Mouse (Mus musculus) hindbrain, postnatal 0 days (tissue): ENCODE results near the gene Higd1c. TPM values are rescaled to one million over a fixed set of nuclear protein-coding genes. Genes with fewer than 3 reads are reported as not detected.
A peak's percentile ranks its signal among the peaks of the same experiment; 100 is the strongest.
"Not testable (repeated sequence)": the region's sequence is repeated elsewhere in the genome, so short reads cannot be mapped to it uniquely, and the experiment has no call there.

Source experiments
- ATAC-seq: fragments of 200-750 bp; cut with Nextera tagmentation; 2 replicates; pipeline ENCODE4 v1.8.0; 2017; ENCODE audit warnings: mild to moderate bottlenecking, moderate TSS enrichment, moderate library complexity
- DNase-seq: peaks from one replicate; pipeline ENCODE4 v3.0.0-alpha.2; 2015; ENCODE audit warnings: low spot score
- H3K27ac ChIP-seq: fragments of 300-500 bp; sonication (generic); 2 replicates; pipeline ENCODE4 v1.5.1; 2014; ENCODE audit warnings: mild to moderate bottlenecking
- H3K27me3 ChIP-seq: fragments of 300-500 bp; sonication (generic); 2 replicates; pipeline ENCODE4 v1.6.1; 2014; ENCODE audit warnings: low read length, mixed read lengths; ENCODE audit not compliant: insufficient read depth
- H3K36me3 ChIP-seq: fragments of 300-500 bp; sonication (generic); 2 replicates; pipeline ENCODE4 v1.6.1; 2014; ENCODE audit warnings: low read length, mixed read lengths; ENCODE audit not compliant: insufficient read depth
- H3K4me1 ChIP-seq: fragments of 300-500 bp; sonication (generic); 2 replicates; pipeline ENCODE4 v1.6.1; 2014; ENCODE audit warnings: antibody characterized with exemption, low read length, mixed read lengths; ENCODE audit not compliant: insufficient read depth
- H3K4me2 ChIP-seq: fragments of 300-500 bp; sonication (generic); 2 replicates; pipeline ENCODE4 v1.6.1; 2014; ENCODE audit warnings: low read depth, mild to moderate bottlenecking, low read length, moderate library complexity, mixed read lengths
- H3K4me3 ChIP-seq: fragments of 300-500 bp; sonication (generic); 2 replicates; pipeline ENCODE4 v1.5.1; 2014; ENCODE audit warnings: low read length
- H3K9ac ChIP-seq: fragments of 300-500 bp; sonication (generic); replicated peaks from 2 replicates; pipeline ENCODE4 v1.6.1; 2014; ENCODE audit warnings: mild to moderate bottlenecking, low read length, moderate library complexity, mixed read lengths
- H3K9me3 ChIP-seq: fragments of 300-500 bp; sonication (generic); 2 replicates; pipeline ENCODE4 v1.6.1; 2016; ENCODE audit warnings: low read length, mixed read lengths
- CTCF ChIP-seq: IDR thresholded peaks from 2 replicates; pipeline ENCODE4 v1.5.1; 2016; ENCODE audit warnings: antibody characterized with exemption, control low read depth, low read depth
- WGBS: fragments of 180-500 bp; shearing (Covaris S2); extraction: QIAGEN DNeasy Blood & Tissue Kit; methylation state at CpG from one replicate; pipeline ENCODE4 v1.1.7; 2014; 5-methylcytosine and 5-hydroxymethylcytosine counted together
- polyA plus RNA-seq: library from polyadenylated mRNA; unstranded; fragments of >200 nt; fragmentation: Nextera tagmentation; extraction: Ambion mirVana; gene quantifications from 2 replicates; pipeline ENCODE4 v1.2.1, GENCODE M21; 2015
- total RNA-seq: library from RNA; depleted of rRNA; stranded (reverse); fragments of >200 nt; gene quantifications from 2 replicates; pipeline ENCODE4 v1.2.3, GENCODE M21; 2014; rRNA removed

Higd1c gene
- total RNA-seq: not detected in 2 replicates
- polyA plus RNA-seq: not detected in 2 replicates

DNA sequence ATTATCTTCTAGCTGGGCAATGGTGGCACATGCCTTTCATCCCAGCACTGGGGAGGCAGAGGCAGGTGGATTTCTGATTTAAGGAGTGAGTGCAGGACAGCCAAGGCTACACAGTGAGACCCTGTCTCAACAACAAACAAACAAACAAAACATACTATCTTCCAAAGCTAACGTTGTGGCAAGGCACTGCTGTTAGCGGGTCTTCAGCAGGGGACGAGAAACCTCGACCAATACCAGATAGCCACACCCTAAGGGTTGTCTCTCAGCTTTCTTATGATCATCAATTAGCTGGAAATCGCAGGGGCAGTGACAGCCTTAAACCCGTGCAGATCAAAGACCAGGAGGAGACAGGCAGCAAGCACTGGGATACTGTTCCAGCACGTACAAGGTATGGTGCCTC lies at the start of gene Higd1c:
Gene Higd1c (plus strand): TSS at position 301 of the 400 bp plus-strand sequence.
- WGBS: 79% methylated on average over 7 of the region's 7 CpGs
- no peak for DNase-seq
- ATAC-seq: no peak
- H3K36me3 ChIP-seq: no peaks in the 10 kb centered on the region
- no peak within 1 kb of the TSS for H3K9ac ChIP-seq
- H3K4me3 ChIP-seq: no peak within 1 kb of the TSS
- no peaks in the 10 kb centered on the region for H3K4me1 ChIP-seq
- no peaks in the 10 kb centered on the region; the same call in 1 of the 2 replicates for H3K9me3 ChIP-seq
- no peak within 1 kb of the TSS for H3K27ac ChIP-seq
- H3K4me2 ChIP-seq: no peak within 1 kb of the TSS
- H3K27me3 ChIP-seq: no peaks in the 10 kb centered on the region
- TF ChIP-seq CTCF: no peak

DNA sequence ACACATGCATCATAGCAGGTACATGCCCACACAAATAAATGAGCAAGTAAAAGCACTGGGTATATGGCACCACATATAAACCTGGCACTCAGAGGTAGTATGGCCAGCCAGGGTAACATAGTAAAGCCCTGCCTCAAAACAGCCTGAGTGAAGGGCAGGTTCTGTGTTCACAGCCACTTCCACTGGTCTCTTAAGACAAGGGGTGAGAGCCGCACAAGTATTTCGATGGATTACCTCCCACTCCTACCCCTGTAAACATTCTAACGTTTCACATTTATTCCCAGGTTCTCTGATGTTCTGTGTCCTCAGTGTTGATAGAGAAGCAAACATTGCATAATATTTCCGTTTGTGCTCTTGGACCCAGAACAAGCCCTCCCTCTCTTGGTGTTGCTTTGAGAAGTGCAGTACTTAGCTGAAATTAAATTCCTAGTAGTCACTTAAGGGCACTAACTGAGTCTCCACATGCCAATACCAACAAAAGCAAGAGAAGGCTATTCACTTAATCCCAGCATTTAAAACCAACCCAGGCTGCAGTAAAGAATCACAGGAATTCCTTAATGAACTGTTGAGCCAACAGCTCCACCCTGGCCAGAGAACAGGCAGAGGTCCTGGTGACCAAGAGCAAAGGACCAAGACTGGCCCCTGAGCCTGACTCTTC lies 46.2 kb upstream of the Higd1c start:
- not testable (repeated sequence) for H3K4me2 ChIP-seq, H3K36me3 ChIP-seq, ATAC-seq, H3K4me1 ChIP-seq, H3K27me3 ChIP-seq, H3K9me3 ChIP-seq, H3K9ac ChIP-seq, H3K27ac ChIP-seq, DNase-seq, H3K4me3 ChIP-seq
- WGBS: 87% methylated on average over 4 of the region's 4 CpGs

DNA sequence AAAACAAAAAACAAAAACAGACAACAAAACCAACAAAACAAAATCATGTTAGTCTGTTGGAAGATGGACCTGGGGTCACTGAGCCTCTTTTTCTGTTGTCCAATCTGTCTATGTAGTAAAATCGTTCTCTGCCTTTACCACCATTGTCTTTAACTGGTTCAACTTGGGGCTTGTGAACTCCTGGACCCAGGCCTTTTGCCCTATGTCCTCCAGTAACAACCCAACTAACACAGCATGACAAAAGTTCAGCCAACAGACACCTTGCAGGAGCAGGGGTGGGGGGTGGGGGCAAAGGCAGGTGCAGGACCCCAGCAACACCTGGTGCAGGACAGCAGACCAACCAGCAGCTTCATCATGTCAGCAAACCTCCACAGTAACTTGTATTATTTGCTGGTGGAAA lies 44.5 kb upstream of the Higd1c start:
- ATAC-seq (no peak), DNase-seq (no peak)
- Histone ChIP-seq H3K27ac (no peak overlapping the region), H3K9ac (no peak overlapping the region), H3K4me2 (no peak overlapping the region), H3K27me3 (no peaks in the 10 kb centered on the region), H3K9me3 (no peaks in the 10 kb centered on the region), H3K4me3 (no peak overlapping the region), H3K4me1 (no peaks in the 10 kb centered on the region), H3K36me3 (no peaks in the 10 kb centered on the region)
- no peak for TF ChIP-seq CTCF
- WGBS: 96% methylated on average over 1 of the region's 1 CpGs

DNA sequence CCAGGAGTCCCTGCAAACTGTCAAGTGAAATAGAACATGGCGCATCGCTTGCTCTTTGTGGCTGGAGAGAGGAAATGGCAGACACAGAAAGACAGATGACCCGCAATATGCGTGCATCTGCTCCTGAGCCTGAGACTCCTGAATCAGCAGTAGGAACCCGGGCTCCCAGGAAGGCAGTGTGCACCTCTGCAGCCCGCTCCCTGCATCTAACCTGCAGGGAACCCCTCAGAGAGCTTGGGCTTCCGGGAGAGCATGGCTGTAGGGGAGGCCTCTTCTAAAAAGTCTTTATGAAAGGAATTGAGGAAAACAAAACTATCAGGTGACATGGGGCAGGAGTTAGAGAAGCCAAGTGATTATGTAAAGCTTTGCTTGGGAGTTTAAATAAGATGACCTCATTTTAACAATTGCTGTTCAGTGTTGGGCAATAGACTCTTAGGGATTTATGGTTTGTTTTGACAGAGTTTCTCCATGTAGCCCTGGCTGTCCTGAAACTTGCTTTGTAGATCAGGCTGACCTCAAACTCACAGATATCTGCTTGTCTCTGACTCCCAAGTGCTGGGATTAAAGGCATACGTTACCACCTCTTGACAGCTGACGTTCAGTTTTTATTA lies 43.9 kb upstream of the Higd1c start:
- Histone ChIP-seq H3K9ac (no peak overlapping the region), H3K4me2 (no peak overlapping the region), H3K4me1 (no peaks in the 10 kb centered on the region), H3K36me3 (no peaks in the 10 kb centered on the region), H3K27ac (no peak overlapping the region), H3K9me3 (no peaks in the 10 kb centered on the region), H3K27me3 (no peaks in the 10 kb centered on the region), H3K4me3 (no peak overlapping the region)
- WGBS: 78% methylated on average over 9 of the region's 9 CpGs
- no peak for DNase-seq
- TF ChIP-seq CTCF: no peak
- no peak for ATAC-seq

DNA sequence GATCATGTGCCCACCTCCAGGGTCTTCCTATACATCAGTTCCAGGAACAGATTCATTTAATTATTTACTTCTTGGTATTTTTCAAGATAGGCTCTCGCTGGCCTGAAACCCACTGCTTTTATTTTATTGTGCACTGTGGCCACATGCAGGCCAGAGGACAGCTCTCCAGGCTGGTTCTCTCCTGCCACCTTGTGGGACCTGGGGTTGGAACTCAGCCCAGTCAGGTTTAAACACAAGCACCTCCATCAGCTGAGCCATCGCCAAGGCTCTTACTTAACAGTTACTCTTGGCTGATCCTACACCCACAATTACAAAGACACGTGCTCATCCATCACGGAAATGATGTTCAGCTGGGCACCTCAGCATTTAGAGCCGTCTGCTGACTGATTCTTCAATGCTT lies 43.2 kb upstream of the Higd1c start:
- Histone ChIP-seq H3K27ac (no peak overlapping the region), H3K4me3 (no peak overlapping the region), H3K36me3 (no peaks in the 10 kb centered on the region), H3K4me2 (no peak overlapping the region), H3K27me3 (no peaks in the 10 kb centered on the region), H3K4me1 (no peaks in the 10 kb centered on the region), H3K9ac (no peak overlapping the region), H3K9me3 (no peaks in the 10 kb centered on the region)
- DNase-seq: peak; percentile 55
- TF ChIP-seq CTCF: peak; percentile 54
- 51% methylated on average over 5 of the region's 5 CpGs for WGBS
- no peak for ATAC-seq

DNA sequence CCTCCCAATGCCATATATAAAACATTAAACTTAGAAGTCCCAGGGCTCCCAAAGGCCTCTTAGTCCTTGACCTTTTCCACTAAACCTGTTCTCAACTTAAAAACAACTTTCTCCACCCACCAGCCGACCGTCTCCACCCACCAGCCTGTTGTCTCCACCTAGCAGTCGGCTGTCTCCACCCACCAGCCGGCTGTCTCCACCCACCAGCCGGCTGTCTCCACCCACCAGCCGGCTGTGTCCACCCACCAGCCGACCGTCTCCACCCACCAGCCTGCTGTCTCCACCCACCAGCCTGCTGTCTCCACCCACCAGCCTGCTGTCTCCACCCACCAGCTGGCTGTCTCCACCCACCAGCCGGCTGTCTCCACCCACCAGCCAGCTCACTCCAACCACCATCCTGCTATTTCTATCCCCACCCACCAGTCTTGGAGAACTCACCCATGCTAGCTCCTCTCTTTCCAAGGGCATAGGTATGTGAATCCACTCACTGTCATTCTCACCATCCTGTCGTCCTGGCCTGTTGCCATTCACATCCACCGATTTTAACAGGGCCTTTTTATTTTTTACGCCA lies 40.2 kb upstream of the Higd1c start:
- 73% methylated on average over 12 of the region's 12 CpGs for WGBS
- Histone ChIP-seq H3K9ac (no peak overlapping the region), H3K27me3 (no peaks in the 10 kb centered on the region), H3K27ac (no peak overlapping the region), H3K4me2 (no peak overlapping the region), H3K36me3 (no peaks in the 10 kb centered on the region), H3K9me3 (no peaks in the 10 kb centered on the region), H3K4me3 (no peak overlapping the region), H3K4me1 (no peaks in the 10 kb centered on the region)
- no peak for TF ChIP-seq CTCF
- ATAC-seq (no peak), DNase-seq (no peak)

DNA sequence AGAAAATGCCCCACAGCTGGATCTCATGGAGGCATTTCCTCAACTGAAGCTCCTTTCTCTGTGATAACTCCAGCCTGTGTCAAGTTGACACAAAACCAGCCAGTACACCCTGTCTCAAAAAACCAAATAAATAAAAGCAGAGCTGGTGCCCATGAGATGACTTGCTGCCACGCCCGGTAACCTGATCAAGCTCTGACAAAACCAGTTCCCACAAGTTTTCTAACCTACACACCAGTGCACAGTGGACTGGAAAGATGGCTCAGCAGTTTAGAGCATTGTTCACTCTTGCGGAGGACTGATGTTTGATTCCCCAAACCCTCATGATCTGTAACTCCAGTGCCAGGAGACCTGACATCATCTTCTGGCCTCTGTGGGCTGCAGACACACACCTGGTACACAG lies 39.1 kb upstream of the Higd1c start:
- 84% methylated on average over 3 of the region's 3 CpGs for WGBS
- no peak for ATAC-seq

DNA sequence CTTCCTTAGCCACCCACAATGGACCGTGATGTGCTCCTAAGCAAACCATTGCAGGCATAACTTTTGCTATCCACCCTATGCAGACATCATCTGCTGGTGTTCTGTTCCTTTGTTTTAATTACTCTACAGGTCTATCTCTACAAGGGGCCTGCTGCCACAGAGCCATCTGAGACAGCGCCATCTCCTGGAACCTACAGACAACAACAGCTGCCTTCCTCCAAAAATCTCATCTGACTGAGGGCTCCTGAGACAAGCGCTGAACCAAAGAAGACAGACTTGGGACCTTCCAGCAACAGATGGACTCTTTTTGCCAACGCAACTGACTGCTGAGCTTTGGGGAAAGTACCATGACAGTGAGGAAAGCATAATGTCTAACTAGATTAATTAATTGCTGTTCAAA lies 36.3 kb upstream of the Higd1c start:
- H3K4me1 ChIP-seq, H3K36me3 ChIP-seq, H3K4me3 ChIP-seq, H3K27ac ChIP-seq, H3K27me3 ChIP-seq, H3K9ac ChIP-seq, DNase-seq, H3K4me2 ChIP-seq, ATAC-seq, H3K9me3 ChIP-seq: not testable (repeated sequence)
- 72% methylated on average over 3 of the region's 4 CpGs for WGBS

More for the DNA sequence above, 39.1 kb upstream of the Higd1c start:
- H3K36me3 ChIP-seq: no peaks in the 10 kb centered on the region
- TF ChIP-seq CTCF: no peak
- no peak overlapping the region for H3K27ac ChIP-seq
- H3K9ac ChIP-seq: no peak overlapping the region
- no peak for DNase-seq
- H3K4me1 ChIP-seq: no peaks in the 10 kb centered on the region
- no peaks in the 10 kb centered on the region for H3K27me3 ChIP-seq
- H3K4me3 ChIP-seq: no peak overlapping the region
- no peak overlapping the region for H3K4me2 ChIP-seq
- H3K9me3 ChIP-seq: no peaks in the 10 kb centered on the region

DNA sequence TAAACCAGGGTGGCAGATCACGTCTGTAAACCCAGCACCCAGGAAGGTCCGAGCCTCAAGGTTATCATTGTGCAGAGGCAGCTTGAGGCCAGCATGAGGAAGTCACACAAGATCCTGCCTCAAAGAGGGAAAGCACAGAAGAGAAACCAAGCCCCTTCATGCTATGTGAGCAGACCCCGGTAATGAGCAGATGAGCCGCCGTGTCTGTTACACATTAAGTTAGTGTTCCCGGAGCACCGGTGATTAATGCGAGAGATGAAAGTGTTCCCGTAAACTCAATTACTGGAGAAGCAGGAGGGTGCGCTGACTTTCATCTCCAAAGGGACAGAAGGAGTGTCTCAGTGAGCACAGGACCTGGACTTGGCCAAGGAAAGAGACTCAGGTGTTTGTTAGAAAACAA lies 35.0 kb upstream of the Higd1c start:
- not testable (repeated sequence) for H3K4me1 ChIP-seq, H3K27ac ChIP-seq, H3K4me2 ChIP-seq, H3K4me3 ChIP-seq, DNase-seq, H3K27me3 ChIP-seq, H3K36me3 ChIP-seq, ATAC-seq, H3K9ac ChIP-seq, H3K9me3 ChIP-seq
- 55% methylated on average over 9 of the region's 10 CpGs for WGBS
